Mouse (Mus musculus) CH12.LX (cell line): ENCODE data around the gene Ndc1. TPM values are rescaled to one million over a fixed set of nuclear protein-coding genes. Genes with fewer than 3 reads are reported as not detected.

ENCODE experiments used
- DNase-seq: peaks from one replicate; pipeline ENCODE4 v3.0.0-alpha.2; 2013; ENCODE audit errors: extremely low read depth
- H3K27ac ChIP-seq: 2 replicates; pipeline ENCODE4 v1.5.1; 2012; ENCODE audit warnings: low read depth, mild to moderate bottlenecking, control low read depth, moderate library complexity; ENCODE audit not compliant: insufficient read depth
- H3K27me3 ChIP-seq: replicated peaks from 2 replicates; pipeline ENCODE3; 2012; ENCODE audit warnings: inconsistent platforms
- H3K36me3 ChIP-seq, 2 experiments: replicated peaks in 1 of 2; 2 replicates each; pipeline versions ENCODE3 to v1.6.1; 2012; ENCODE audit warnings: inconsistent platforms in 1 of 2, low read length in 1 of 2, mild to moderate bottlenecking in 1 of 2, mixed read lengths in 1 of 2, moderate library complexity in 1 of 2; ENCODE audit not compliant: control insufficient read depth in 1 of 2, insufficient read depth in 1 of 2
- H3K4me1 ChIP-seq, 2 experiments: 2 replicates each; pipeline ENCODE4 v1.6.1; 2012; ENCODE audit warnings: inconsistent platforms in 1 of 2, moderate library complexity in 1 of 2; ENCODE audit not compliant: insufficient read depth in 2 of 2, control insufficient read depth in 1 of 2
- H3K4me2 ChIP-seq: 2 replicates; pipeline ENCODE4 v1.6.1; 2012; ENCODE audit warnings: low read depth, mild to moderate bottlenecking, control low read depth; ENCODE audit not compliant: poor library complexity, insufficient read depth, severe bottlenecking
- H3K4me3 ChIP-seq, 3 experiments: fragments of 150-350 bp in 1 of 3; sonication (generic) in 1 of 3; replicated peaks in 1 of 3; 2 replicates each; pipeline versions ENCODE3 to v1.5.1; 2011 to 2012; ENCODE audit warnings: low read depth in 2 of 3, low read length in 2 of 3, mild to moderate bottlenecking in 2 of 3, moderate library complexity in 2 of 3, control low read depth in 1 of 3, improper control_type of control experiment in 1 of 3, inconsistent platforms in 1 of 3, mixed read lengths in 1 of 3; ENCODE audit not compliant: poor library complexity in 1 of 3
- H3K79me2 ChIP-seq: replicated peaks from 2 replicates; pipeline ENCODE4 v1.6.1; 2012; ENCODE audit warnings: mild to moderate bottlenecking, moderate library complexity; ENCODE audit not compliant: control insufficient read depth, poor library complexity, insufficient read depth, severe bottlenecking; ENCODE audit errors: extremely low read depth
- H3K9ac ChIP-seq: 2 replicates; pipeline ENCODE4 v1.6.1; 2012; ENCODE audit warnings: low read depth, mild to moderate bottlenecking, control low read depth, moderate library complexity; ENCODE audit not compliant: insufficient read depth
- H3K9me3 ChIP-seq: replicated peaks from 2 replicates; pipeline ENCODE3; 2012; ENCODE audit warnings: low read length, inconsistent platforms, mixed read lengths
- CHD2 ChIP-seq: IDR thresholded peaks from 2 replicates; pipeline ENCODE4 v1.6.1; 2011; ENCODE audit warnings: low read length, improper control_type of control experiment
- CTCF ChIP-seq, 2 experiments: IDR thresholded peaks in 1 of 2; conservative IDR thresholded peaks in 1 of 2; 2 replicates each; pipeline ENCODE4 v1.5.1; 2011 to 2012; ENCODE audit warnings: low read depth in 2 of 2, low read length in 2 of 2, improper control_type of control experiment in 1 of 2, inconsistent platforms in 1 of 2, mild to moderate bottlenecking in 1 of 2, moderate library complexity in 1 of 2
- E2F4 ChIP-seq: IDR thresholded peaks from 2 replicates; pipeline ENCODE4 v1.6.1; 2011; ENCODE audit warnings: low read depth, low read length, improper control_type of control experiment; ENCODE audit not compliant: insufficient replicate concordance
- ELF1 ChIP-seq: IDR thresholded peaks from 2 replicates; pipeline ENCODE4 v1.6.1; 2014; ENCODE audit warnings: low read depth, mild to moderate bottlenecking, inconsistent platforms, low read length, improper control_type of control experiment
- EP300 ChIP-seq: IDR thresholded peaks from 2 replicates; pipeline ENCODE4 v1.6.1; 2011; ENCODE audit warnings: low read length, improper control_type of control experiment
- ETS1 ChIP-seq: conservative IDR thresholded peaks from 2 replicates; pipeline ENCODE4 v1.6.1; 2012; ENCODE audit warnings: low read depth, mild to moderate bottlenecking, inconsistent platforms, low read length, improper control_type of control experiment, moderate library complexity
- GABPA ChIP-seq: IDR thresholded peaks from 2 replicates; pipeline ENCODE4 v1.6.1; 2012; ENCODE audit warnings: low read depth, low read length, improper control_type of control experiment, inconsistent platforms; ENCODE audit not compliant: insufficient replicate concordance
- HCFC1 ChIP-seq: IDR thresholded peaks from 2 replicates; pipeline ENCODE4 v1.6.1; 2012; ENCODE audit warnings: low read depth, mild to moderate bottlenecking, inconsistent platforms, low read length, improper control_type of control experiment
- JUN ChIP-seq: IDR thresholded peaks from 2 replicates; pipeline ENCODE4 v1.6.1; 2011; ENCODE audit warnings: low read depth, mild to moderate bottlenecking, low read length, improper control_type of control experiment, moderate library complexity; ENCODE audit not compliant: insufficient read depth
- JUND ChIP-seq: conservative IDR thresholded peaks from 2 replicates; pipeline ENCODE4 v1.6.1; 2011; ENCODE audit warnings: low read depth, low read length, improper control_type of control experiment
- KAT2A ChIP-seq: IDR thresholded peaks from 2 replicates; pipeline ENCODE4 v1.6.1; 2012; ENCODE audit warnings: low read length, improper control_type of control experiment, inconsistent platforms; ENCODE audit not compliant: insufficient replicate concordance
- MAFK ChIP-seq: IDR thresholded peaks from 2 replicates; pipeline ENCODE4 v1.6.1; 2011; ENCODE audit warnings: low read length, improper control_type of control experiment; ENCODE audit not compliant: insufficient replicate concordance
- MAX ChIP-seq: IDR thresholded peaks from 2 replicates; pipeline ENCODE4 v1.6.1; 2011; ENCODE audit warnings: low read length, improper control_type of control experiment
- MAZ ChIP-seq: IDR thresholded peaks from 2 replicates; pipeline ENCODE4 v1.6.1; 2012; ENCODE audit warnings: low read depth, mild to moderate bottlenecking, inconsistent platforms, low read length, improper control_type of control experiment, moderate library complexity
- MEF2A ChIP-seq: IDR thresholded peaks from 2 replicates; pipeline ENCODE4 v1.6.1; 2014; ENCODE audit warnings: low read depth, mild to moderate bottlenecking, inconsistent platforms, low read length, improper control_type of control experiment, borderline replicate concordance
- MXI1 ChIP-seq: IDR thresholded peaks from 2 replicates; pipeline ENCODE4 v1.6.1; 2011; ENCODE audit warnings: mild to moderate bottlenecking, low read depth, low read length, improper control_type of control experiment
- NRF1 ChIP-seq: IDR thresholded peaks from 2 replicates; pipeline ENCODE4 v1.6.1; 2014; ENCODE audit warnings: low read depth, mild to moderate bottlenecking, inconsistent platforms, low read length, improper control_type of control experiment, moderate library complexity
- POLR2A ChIP-seq: IDR thresholded peaks from 2 replicates; pipeline ENCODE4 v1.6.1; 2011; ENCODE audit warnings: low read depth, mild to moderate bottlenecking, improper control_type of control experiment, low read length
- RAD21 ChIP-seq: IDR thresholded peaks from 2 replicates; pipeline ENCODE4 v1.6.1; 2011; ENCODE audit warnings: low read depth, mild to moderate bottlenecking, low read length, improper control_type of control experiment, moderate library complexity
- SIN3A ChIP-seq: IDR thresholded peaks from 2 replicates; pipeline ENCODE4 v1.6.1; 2012; ENCODE audit warnings: low read length, improper control_type of control experiment, inconsistent platforms
- SMC3 ChIP-seq: IDR thresholded peaks from 2 replicates; pipeline ENCODE4 v1.6.1; 2011; ENCODE audit warnings: low read depth, low read length, improper control_type of control experiment
- TBP ChIP-seq: conservative IDR thresholded peaks from 2 replicates; pipeline ENCODE4 v1.6.1; 2011; ENCODE audit warnings: low read depth, low read length, improper control_type of control experiment
- UBTF ChIP-seq: IDR thresholded peaks from 2 replicates; pipeline ENCODE4 v1.6.1; 2012; ENCODE audit warnings: low read depth, mild to moderate bottlenecking, inconsistent platforms, low read length, improper control_type of control experiment, moderate library complexity
- USF2 ChIP-seq: conservative IDR thresholded peaks from 2 replicates; pipeline ENCODE4 v1.6.1; 2011; ENCODE audit warnings: low read depth, low read length, improper control_type of control experiment
- ZC3H11A ChIP-seq: IDR thresholded peaks from 2 replicates; pipeline ENCODE4 v1.6.1; 2012; ENCODE audit warnings: low read depth, mild to moderate bottlenecking, inconsistent platforms, low read length, improper control_type of control experiment
- ZMIZ1 ChIP-seq: IDR thresholded peaks from 2 replicates; pipeline ENCODE4 v1.6.1; 2012; ENCODE audit warnings: low read depth, mild to moderate bottlenecking, inconsistent platforms, low read length, improper control_type of control experiment
- ZNF384 ChIP-seq: IDR thresholded peaks from 2 replicates; pipeline ENCODE4 v1.6.1; 2012; ENCODE audit warnings: low read depth, low read length, improper control_type of control experiment, inconsistent platforms
- dilution Hi-C: fragments of 300-500 bp; cut with MboI; formaldehyde crosslinking; loops from 2 replicates; pipeline ENCODE4 v1.14.3; 2020; ENCODE audit warnings: low sequenced_read_pairs; ENCODE audit not compliant: extremely low pct_unique_long_range_greater_than_20kb, extremely low pct_ligation_motif_present
- in situ Hi-C: fragments of 300-500 bp; cut with MboI; formaldehyde crosslinking; loops from 3 replicates; pipeline ENCODE4 v1.14.3; 2019; ENCODE audit warnings: low sequenced_read_pairs, low pct_ligation_motif_present, low pct_unique_long_range_greater_than_20kb, mixed read lengths
- polyA plus RNA-seq: library from polyadenylated mRNA; unstranded; fragments of >175 nt; gene quantifications from 2 replicates; pipeline ENCODE4 v1.2.1, GENCODE M21; 2012; ENCODE audit warnings: low read depth; ENCODE audit not compliant: insufficient read length
- total RNA-seq, 2 experiments: library from RNA; depleted of rRNA; stranded (reverse); fragments of 300-350 nt in 1 of 2; fragments of >200 nt in 1 of 2; gene quantifications; 2 replicates each; pipeline ENCODE4 v1.2.3; 2012 to 2014

Gene Ndc1
- total and polyA plus RNA-seq, 3 experiments, result 49.1 to 86.5 (median 71.3) TPM

DNA sequence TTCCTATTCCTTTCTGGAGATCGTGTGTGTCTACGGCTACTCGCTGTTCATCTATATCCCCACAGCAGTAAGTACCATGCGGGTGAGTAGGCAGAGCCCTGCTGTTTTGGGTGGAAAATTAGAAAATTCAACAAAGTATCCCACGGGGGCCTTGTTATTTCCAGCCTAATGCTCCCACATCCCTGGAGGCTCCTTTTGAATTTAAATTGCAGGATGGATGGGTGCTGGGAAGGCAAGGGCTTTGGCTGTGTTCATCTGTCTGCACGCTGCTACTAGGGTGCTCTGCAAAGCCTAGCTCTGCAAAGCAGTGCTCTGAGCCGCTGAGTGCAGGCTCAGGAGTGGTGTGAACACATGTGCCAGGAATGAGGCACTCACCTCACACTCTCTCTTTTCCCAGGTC lies 23.0 kb upstream of the Ndc1 start:
- no peak overlapping the region for H3K4me3 ChIP-seq
- dilution Hi-C loops, result no loop called here
- no peak for DNase-seq

GRCm38 (mm10) chr4:107347221-107347620 lies 20.4 kb upstream of the Ndc1 start:
- no peak for TF ChIP-seq HCFC1
- TF ChIP-seq SIN3A, result no peak
- no peak for TF ChIP-seq KAT2A
- TF ChIP-seq JUND, result no peak
- TF ChIP-seq MXI1, result no peak
- no peak for TF ChIP-seq ZC3H11A
- TF ChIP-seq RAD21, result no peak
- no peak for TF ChIP-seq ZNF384
- TF ChIP-seq EP300, result no peak
- no peak for TF ChIP-seq UBTF
- no peak for TF ChIP-seq POLR2A
- no peak for TF ChIP-seq NRF1
- no peak for TF ChIP-seq GABPA
- no peak for TF ChIP-seq USF2
- TF ChIP-seq MAX, result no peak
- no peak for TF ChIP-seq JUN
- no peak for TF ChIP-seq MAFK
- TF ChIP-seq ZMIZ1, result no peak
- no peak for TF ChIP-seq MAZ
- TF ChIP-seq ETS1, result no peak
- TF ChIP-seq, all 38 proteins: peak for 0
- H3K36me3 ChIP-seq, result peaks cover 23 to 83% of the 10 kb centered on the region in 2 experiments

More for the DNA sequence above, 23.0 kb upstream of the Ndc1 start:
- no peak for TF ChIP-seq E2F4
- no peak for TF ChIP-seq ZNF384
- TF ChIP-seq ELF1, result no peak
- no peak for TF ChIP-seq CTCF (conservative IDR thresholded peaks at IDR 0.05 in 1 of 2, IDR thresholded peaks at IDR 0.05 in 1 of 2; ENCODE audit: low read depth in 2 of 2, low read length in 2 of 2)
- no peak for TF ChIP-seq ZMIZ1
- TF ChIP-seq EP300, result no peak
- no peak for TF ChIP-seq MEF2A
- no peak for TF ChIP-seq ZC3H11A
- TF ChIP-seq HCFC1, result no peak
- no peak for TF ChIP-seq MAFK
- no peak for TF ChIP-seq SMC3
- TF ChIP-seq KAT2A, result no peak
- no peak for TF ChIP-seq MXI1
- no peak for TF ChIP-seq CHD2
- TF ChIP-seq TBP, result no peak
- no peaks in the 10 kb centered on the region for H3K27me3 ChIP-seq
- H3K4me1 ChIP-seq, result peaks cover 0 to 15% of the 10 kb centered on the region in 2 experiments; a peak in 2 of 4 replicates
- in situ Hi-C loops, result loop anchor here (5.0 kb wide), 1 partner anchor 92 kb away; the partner anchor contains the start of genes Hspb11 and Lrrc42
- no peaks in the 10 kb centered on the region for H3K79me2 ChIP-seq
- H3K9me3 ChIP-seq, result no peaks in the 10 kb centered on the region
- H3K9ac ChIP-seq, result no peak overlapping the region
- no peak overlapping the region for H3K27ac ChIP-seq
- peaks cover 19 to 82% of the 10 kb centered on the region in 2 experiments for H3K36me3 ChIP-seq
- no peak overlapping the region for H3K4me2 ChIP-seq

More at GRCm38 (mm10) chr4:107347221-107347620, 20.4 kb upstream of the Ndc1 start:
- DNase-seq, result no peak
- H3K4me1 ChIP-seq, result peaks cover 0 to 15% of the 10 kb centered on the region in 2 experiments; a peak in 2 of 4 replicates
- H3K9ac ChIP-seq, result no peak overlapping the region
- H3K4me3 ChIP-seq, result no peak overlapping the region
- H3K27me3 ChIP-seq, result no peaks in the 10 kb centered on the region
- dilution Hi-C loops, result no loop called here
- in situ Hi-C loops, result loop anchor here (5.0 kb wide), 1 partner anchor 95 kb away; the partner anchor contains the start of genes Hspb11 and Lrrc42
- no peaks in the 10 kb centered on the region for H3K9me3 ChIP-seq
- no peak overlapping the region for H3K27ac ChIP-seq
- no peaks in the 10 kb centered on the region for H3K79me2 ChIP-seq
- no peak overlapping the region for H3K4me2 ChIP-seq
